Mouse (Mus musculus) midbrain, embryonic 15.5 days (tissue): ENCODE measurements at regions not wholly inside any gene's neighbourhood (a gene's known extent, or its start where the extent isn't known, plus 50 kb on each side); places are given as distances from the start of the nearest gene placed in this dataset.
A peak's percentile ranks its signal among the peaks of the same experiment; 100 is the strongest.

Experiments
- ATAC-seq: fragments of 200-750 bp; cut with Nextera tagmentation; replicated peaks from 2 replicates; pipeline ENCODE4 v1.8.0; 2017; ENCODE audit warnings: moderate TSS enrichment
- H3K27ac ChIP-seq: fragments of 300-500 bp; sonication (generic); 2 replicates; pipeline ENCODE4 v1.5.1; 2015; ENCODE audit warnings: mild to moderate bottlenecking, inconsistent platforms
- H3K27me3 ChIP-seq: fragments of 300-500 bp; sonication (generic); replicated peaks from 2 replicates; pipeline ENCODE4 v1.6.1; 2015; ENCODE audit warnings: inconsistent platforms
- H3K36me3 ChIP-seq: fragments of 300-500 bp; sonication (generic); replicated peaks from 2 replicates; pipeline ENCODE4 v1.6.1; 2015; ENCODE audit warnings: inconsistent platforms
- H3K4me1 ChIP-seq: fragments of 300-500 bp; sonication (generic); 2 replicates; pipeline ENCODE4 v1.6.1; 2015; ENCODE audit warnings: inconsistent platforms
- H3K4me2 ChIP-seq: fragments of 300-500 bp; sonication (generic); 2 replicates; pipeline ENCODE4 v1.6.1; 2015; ENCODE audit warnings: inconsistent platforms, mild to moderate bottlenecking, moderate library complexity
- H3K4me3 ChIP-seq: fragments of 300-500 bp; sonication (generic); 2 replicates; pipeline ENCODE4 v1.5.1; 2015; ENCODE audit warnings: mild to moderate bottlenecking, inconsistent platforms
- H3K9ac ChIP-seq: fragments of 300-500 bp; sonication (generic); 2 replicates; pipeline ENCODE4 v1.6.1; 2015; ENCODE audit warnings: mild to moderate bottlenecking, inconsistent platforms
- H3K9me3 ChIP-seq: fragments of 300-500 bp; sonication (generic); 2 replicates; pipeline ENCODE4 v1.6.1; 2016; ENCODE audit warnings: inconsistent platforms
- WGBS: fragments of 180-500 bp; shearing (Covaris S2); methylation state at CpG from one replicate; pipeline ENCODE4 v1.1.7; 2015; ENCODE audit warnings: mixed read lengths; 5-methylcytosine and 5-hydroxymethylcytosine counted together

DNA sequence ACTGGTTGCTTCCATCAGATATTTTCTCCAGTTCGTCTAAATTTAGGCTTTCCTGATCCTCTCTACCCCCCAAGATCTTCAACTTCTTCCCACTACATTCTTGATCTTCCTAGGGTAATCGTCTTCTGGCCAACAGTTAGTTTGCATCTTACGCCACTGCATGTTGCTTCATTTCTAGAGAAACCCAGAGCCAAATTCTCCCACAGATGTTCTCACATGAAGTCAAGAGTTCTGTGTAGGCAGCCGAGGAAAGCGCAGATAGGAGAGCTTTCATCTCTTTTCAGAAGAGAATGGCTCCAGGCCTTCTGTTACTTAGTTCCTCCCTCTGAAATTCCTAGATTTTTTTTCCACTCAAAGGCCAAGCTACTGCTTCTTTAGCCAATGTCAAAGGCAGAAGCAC lies 179.9 kb downstream of the Fgf10 start:
- H3K9me3 ChIP-seq = no peaks in the 10 kb centered on the region
- H3K4me2 ChIP-seq = no peak overlapping the region
- H3K4me1 ChIP-seq = no peaks in the 10 kb centered on the region
- no peak overlapping the region for H3K4me3 ChIP-seq
- H3K27me3 ChIP-seq = no peaks in the 10 kb centered on the region
- H3K9ac ChIP-seq = no peak overlapping the region
- H3K27ac ChIP-seq = no peak overlapping the region
- 92% methylated on average over 5 of the region's 5 CpGs for WGBS
- no peak for ATAC-seq
- no peaks in the 10 kb centered on the region for H3K36me3 ChIP-seq

DNA sequence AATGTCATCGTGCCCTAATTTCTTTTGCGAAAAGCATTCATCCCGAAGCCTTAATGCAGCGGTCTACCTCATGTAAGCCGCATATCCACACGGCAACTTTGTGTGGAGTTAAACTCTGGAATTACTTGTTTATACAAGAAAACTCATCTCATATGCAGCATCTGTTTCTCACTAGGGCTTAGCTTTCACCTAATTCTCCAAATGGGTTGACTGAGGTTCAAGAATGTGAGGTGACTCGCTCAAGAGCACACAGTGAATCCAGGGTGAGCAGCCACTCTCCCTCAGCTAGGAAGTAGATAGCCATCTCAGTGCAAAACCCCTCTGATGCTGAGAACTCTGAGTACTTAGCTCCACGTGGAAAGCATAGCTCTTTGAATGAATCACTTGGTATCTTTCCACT lies 181.1 kb downstream of the Fgf10 start:
- Histone ChIP-seq H3K4me3 (no peak overlapping the region), H3K27ac (no peak overlapping the region), H3K9ac (no peak overlapping the region), H3K27me3 (no peaks in the 10 kb centered on the region), H3K9me3 (no peaks in the 10 kb centered on the region), H3K36me3 (no peaks in the 10 kb centered on the region), H3K4me1 (no peaks in the 10 kb centered on the region), H3K4me2 (no peak overlapping the region)
- WGBS = 86% methylated on average over 8 of the region's 8 CpGs
- no peak for ATAC-seq

DNA sequence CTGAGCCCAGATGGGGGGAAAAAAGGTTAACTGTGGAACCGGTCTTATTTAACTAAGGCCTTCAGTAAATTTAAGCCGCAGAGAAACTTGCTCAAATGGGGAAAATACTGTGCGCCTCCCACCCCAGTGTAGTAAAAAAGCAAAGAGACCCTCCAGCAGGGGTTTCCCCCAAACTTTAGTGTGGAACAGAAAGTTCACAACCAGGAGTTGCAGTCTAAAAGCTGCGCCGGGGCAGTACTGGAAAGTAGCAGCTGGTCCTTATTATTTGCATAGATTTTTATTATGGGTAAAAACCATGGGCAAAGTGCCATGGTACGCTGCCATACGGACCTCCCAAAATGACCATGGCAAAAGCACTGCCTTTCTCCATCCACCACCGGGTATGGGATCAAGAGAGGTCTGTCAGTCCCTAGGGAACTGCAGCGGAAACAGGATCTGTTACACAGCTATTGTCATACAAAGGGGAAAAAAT lies 216.8 kb downstream of the Fgf10 start:
- Histone ChIP-seq H3K9ac (no peak overlapping the region), H3K9me3 (no peaks in the 10 kb centered on the region), H3K4me3 (no peak overlapping the region), H3K4me2 (no peak overlapping the region), H3K36me3 (no peaks in the 10 kb centered on the region), H3K27ac (no peak overlapping the region), H3K27me3 (no peaks in the 10 kb centered on the region), H3K4me1 (no peaks in the 10 kb centered on the region)
- ATAC-seq = peak; percentile 71; the same call in 1 of the 2 replicates
- WGBS = 50% methylated on average over 9 of the region's 9 CpGs

DNA sequence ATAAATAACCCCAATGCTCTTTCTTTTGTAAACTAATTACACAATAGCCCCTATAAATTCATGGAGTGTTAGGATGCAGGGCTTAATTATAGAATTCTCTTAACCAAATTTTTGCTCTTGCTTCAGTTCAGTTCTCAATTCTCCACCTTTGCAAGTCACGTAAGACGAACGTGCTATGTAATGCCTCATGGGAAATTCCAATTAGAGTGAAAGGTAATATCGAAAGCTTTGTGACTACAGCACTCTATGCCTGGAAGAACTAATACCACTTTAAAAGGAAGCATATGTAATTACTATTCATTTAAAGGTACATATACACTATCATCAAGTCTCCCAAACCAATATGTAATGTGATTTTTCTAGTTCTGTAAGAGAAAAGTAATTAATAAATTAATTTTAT lies 225.5 kb downstream of the Fgf10 start:
- H3K27ac ChIP-seq = no peak overlapping the region
- WGBS = 86% methylated on average over 4 of the region's 4 CpGs
- no peak overlapping the region for H3K4me2 ChIP-seq
- H3K9me3 ChIP-seq = no peaks in the 10 kb centered on the region
- no peak overlapping the region for H3K4me3 ChIP-seq
- H3K9ac ChIP-seq = no peak overlapping the region
- no peak for ATAC-seq
- H3K4me1 ChIP-seq = no peaks in the 10 kb centered on the region
- no peaks in the 10 kb centered on the region for H3K36me3 ChIP-seq
- no peaks in the 10 kb centered on the region for H3K27me3 ChIP-seq

DNA sequence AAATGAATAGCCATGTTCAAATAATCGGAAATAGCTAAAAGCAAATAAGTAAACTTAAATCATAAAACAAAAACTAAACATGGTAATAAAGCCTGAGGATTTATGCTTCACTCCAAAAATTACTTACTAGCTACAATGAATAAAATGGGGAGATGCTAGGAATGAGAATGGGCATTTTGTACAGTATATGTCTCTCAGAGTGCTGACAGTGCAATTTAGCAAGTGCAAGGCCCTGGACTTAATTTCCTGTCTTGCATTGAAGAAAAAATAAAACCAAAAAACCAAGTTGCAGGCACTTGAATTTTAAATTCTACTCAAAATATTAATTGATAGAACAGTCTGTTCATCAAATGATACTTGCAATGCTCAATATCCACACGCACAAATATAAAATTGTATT lies 232.4 kb downstream of the Fgf10 start:
- Histone ChIP-seq H3K9me3 (no peaks in the 10 kb centered on the region), H3K4me2 (no peak overlapping the region), H3K27me3 (no peaks in the 10 kb centered on the region), H3K27ac (no peak overlapping the region), H3K4me1 (no peaks in the 10 kb centered on the region), H3K4me3 (no peak overlapping the region), H3K9ac (no peak overlapping the region), H3K36me3 (no peaks in the 10 kb centered on the region)
- no peak for ATAC-seq
- WGBS = 94% methylated on average over 2 of the region's 2 CpGs

DNA sequence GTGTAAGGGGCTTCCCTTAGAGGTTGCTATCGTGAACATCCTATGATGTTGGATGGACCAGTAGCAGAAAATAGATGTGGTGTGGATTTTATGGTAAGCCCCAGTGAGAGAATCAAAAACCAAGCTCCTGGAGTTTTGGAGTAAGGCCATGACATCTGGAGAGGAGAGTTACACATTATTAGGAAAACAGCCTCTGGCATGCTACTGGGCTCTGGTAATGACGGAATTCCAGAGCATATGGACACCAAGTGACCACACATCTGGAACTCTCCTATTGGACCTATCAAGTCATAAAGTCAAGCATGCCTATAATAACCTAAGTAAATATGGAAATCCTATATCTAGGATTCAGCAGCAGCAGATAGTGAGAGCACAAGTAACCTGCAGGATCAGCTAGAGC lies 240.8 kb downstream of the Fgf10 start:
- Histone ChIP-seq H3K27ac (no peak overlapping the region), H3K4me1 (no peaks in the 10 kb centered on the region), H3K36me3 (no peaks in the 10 kb centered on the region), H3K9me3 (no peaks in the 10 kb centered on the region), H3K9ac (no peak overlapping the region), H3K4me3 (no peak overlapping the region), H3K4me2 (no peak overlapping the region), H3K27me3 (no peaks in the 10 kb centered on the region)
- WGBS = 89% methylated on average over 2 of the region's 2 CpGs
- ATAC-seq = no peak

DNA sequence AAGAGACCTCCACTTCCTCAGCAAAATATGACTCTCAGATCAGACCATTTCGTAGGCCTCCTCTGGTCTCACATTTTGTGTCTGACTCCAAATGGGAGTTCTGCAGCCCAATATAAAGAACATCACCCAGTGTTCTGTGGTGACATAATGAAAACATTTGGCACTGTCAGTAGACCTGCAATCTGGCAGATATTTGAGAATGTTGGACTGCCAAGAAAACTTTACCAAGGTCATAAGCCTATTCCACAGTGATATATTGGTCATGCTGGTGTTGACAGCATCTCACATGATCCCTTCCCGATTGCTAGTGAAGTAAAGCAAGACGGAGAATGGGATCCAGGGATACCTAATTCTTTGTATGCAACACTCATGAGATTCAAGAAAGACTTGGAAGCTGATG lies 271.2 kb downstream of the Fgf10 start:
- ATAC-seq = no peak
- no peaks in the 10 kb centered on the region for H3K27me3 ChIP-seq
- no peak overlapping the region for H3K4me3 ChIP-seq
- no peaks in the 10 kb centered on the region for H3K9me3 ChIP-seq
- no peak overlapping the region for H3K4me2 ChIP-seq
- no peaks in the 10 kb centered on the region for H3K4me1 ChIP-seq
- no peak overlapping the region for H3K9ac ChIP-seq
- WGBS = 84% methylated on average over 3 of the region's 3 CpGs
- no peak overlapping the region for H3K27ac ChIP-seq
- H3K36me3 ChIP-seq = no peaks in the 10 kb centered on the region

DNA sequence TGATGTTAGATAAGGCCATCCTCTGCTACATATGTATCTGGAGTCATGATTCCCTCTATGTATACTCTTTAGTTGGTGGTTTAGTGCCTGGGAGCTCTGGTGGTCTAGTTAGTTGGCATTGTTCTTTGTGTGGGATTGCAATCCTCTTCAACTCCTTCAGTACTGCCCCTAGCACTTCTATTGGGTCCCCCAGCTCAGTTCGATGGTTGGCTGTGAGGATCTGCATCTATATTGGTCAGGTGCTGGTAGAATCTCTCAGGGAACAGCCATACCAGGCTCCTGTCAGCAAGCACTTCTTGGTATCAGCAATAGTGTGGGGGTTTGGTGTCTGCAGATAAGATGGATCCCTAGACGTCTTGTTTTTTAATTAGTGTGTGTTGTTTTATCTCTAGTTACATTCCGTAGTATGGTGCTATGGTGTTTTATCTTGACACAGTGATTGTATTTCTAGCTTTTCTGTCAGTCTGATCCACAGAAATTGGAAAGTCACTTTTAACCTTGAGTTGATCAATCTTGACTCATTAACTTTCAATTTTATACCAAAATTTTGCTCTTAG lies 296.6 kb downstream of the Fgf10 start:
- ATAC-seq = no peak
- 87% methylated on average over 3 of the region's 3 CpGs for WGBS
- no peak overlapping the region for H3K27ac ChIP-seq
- H3K27me3 ChIP-seq = no peaks in the 10 kb centered on the region
- no peak overlapping the region for H3K9ac ChIP-seq
- no peaks in the 10 kb centered on the region for H3K9me3 ChIP-seq
- H3K4me3 ChIP-seq = no peak overlapping the region
- no peak overlapping the region for H3K4me2 ChIP-seq
- no peaks in the 10 kb centered on the region for H3K36me3 ChIP-seq
- no peaks in the 10 kb centered on the region for H3K4me1 ChIP-seq

DNA sequence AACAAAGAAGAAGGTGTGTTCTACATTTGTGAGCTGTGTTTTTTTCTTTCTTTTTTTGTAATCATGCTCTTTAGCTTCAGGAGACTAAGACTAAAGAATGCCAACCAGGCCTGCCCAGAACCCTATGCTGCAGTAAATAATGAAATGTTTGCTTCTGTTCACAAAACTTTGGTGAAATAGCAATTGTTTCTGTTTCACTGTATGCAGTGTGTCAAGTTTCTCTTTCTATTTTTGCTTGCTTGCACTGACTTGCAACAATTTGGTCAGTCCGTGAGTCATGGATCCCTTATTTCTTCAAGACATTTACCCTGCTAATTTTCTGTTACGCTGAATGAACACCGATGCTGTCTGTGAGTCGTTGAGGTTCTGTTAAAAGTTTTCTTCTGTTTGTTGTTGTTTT lies 298.1 kb downstream of the Fgf10 start:
- no peaks in the 10 kb centered on the region for H3K36me3 ChIP-seq

DNA sequence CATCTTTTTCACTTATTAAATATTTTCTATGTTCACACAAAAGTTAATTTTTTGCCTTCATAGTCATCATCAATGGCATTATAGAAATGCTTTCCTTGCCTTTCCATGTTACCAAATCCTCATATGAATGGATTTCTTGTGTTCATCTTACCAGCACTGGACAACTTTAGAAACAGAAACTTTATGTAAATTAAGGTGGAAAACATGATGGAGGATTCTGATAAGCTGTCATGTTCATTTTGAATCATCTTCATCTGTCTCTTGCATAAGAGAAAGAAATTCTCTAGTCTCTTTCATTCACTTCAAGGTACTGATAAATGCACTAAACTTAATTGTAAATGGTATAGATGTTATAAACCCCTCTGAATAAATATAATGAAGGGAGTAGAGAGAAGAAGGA lies 305.4 kb downstream of the Fgf10 start:
- Histone ChIP-seq H3K4me3 (no peak overlapping the region), H3K4me1 (no peaks in the 10 kb centered on the region), H3K9me3 (no peaks in the 10 kb centered on the region), H3K27ac (no peak overlapping the region), H3K9ac (no peak overlapping the region), H3K36me3 (no peaks in the 10 kb centered on the region), H3K4me2 (no peak overlapping the region), H3K27me3 (no peaks in the 10 kb centered on the region)
- no peak for ATAC-seq

More for the DNA sequence above, 298.1 kb downstream of the Fgf10 start:
- Histone ChIP-seq H3K9me3 (no peaks in the 10 kb centered on the region), H3K27me3 (no peaks in the 10 kb centered on the region), H3K4me3 (no peak overlapping the region), H3K9ac (no peak overlapping the region), H3K4me2 (no peak overlapping the region), H3K27ac (no peak overlapping the region), H3K4me1 (no peaks in the 10 kb centered on the region)
- WGBS = 94% methylated on average over 4 of the region's 4 CpGs
- no peak for ATAC-seq

DNA sequence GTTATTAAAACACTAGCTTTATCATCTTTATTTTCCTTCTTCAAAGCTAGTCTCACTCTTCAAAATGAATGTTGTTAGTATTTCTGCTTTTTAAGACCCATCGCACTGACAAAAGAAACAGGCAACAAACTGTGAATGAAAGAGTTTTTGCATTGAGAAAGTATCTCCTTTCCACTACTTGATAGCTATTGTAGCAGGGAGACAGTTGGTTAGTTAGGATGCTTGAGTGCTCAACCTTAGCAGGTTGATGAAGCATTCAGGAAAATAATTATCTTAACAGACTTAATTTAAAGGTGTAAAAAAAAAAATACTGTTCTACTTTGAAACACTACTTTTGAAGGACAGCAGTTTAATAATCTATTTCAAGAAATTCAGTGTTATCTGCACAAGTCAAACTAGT lies 305.9 kb downstream of the Fgf10 start:
- H3K36me3 ChIP-seq = no peaks in the 10 kb centered on the region
- H3K4me3 ChIP-seq = no peak overlapping the region
- 69% methylated on average over 1 of the region's 1 CpGs for WGBS
- H3K27ac ChIP-seq = no peak overlapping the region
- H3K4me1 ChIP-seq = no peaks in the 10 kb centered on the region
- H3K27me3 ChIP-seq = no peaks in the 10 kb centered on the region
- no peaks in the 10 kb centered on the region for H3K9me3 ChIP-seq
- ATAC-seq = no peak
- no peak overlapping the region for H3K4me2 ChIP-seq
- H3K9ac ChIP-seq = no peak overlapping the region

DNA sequence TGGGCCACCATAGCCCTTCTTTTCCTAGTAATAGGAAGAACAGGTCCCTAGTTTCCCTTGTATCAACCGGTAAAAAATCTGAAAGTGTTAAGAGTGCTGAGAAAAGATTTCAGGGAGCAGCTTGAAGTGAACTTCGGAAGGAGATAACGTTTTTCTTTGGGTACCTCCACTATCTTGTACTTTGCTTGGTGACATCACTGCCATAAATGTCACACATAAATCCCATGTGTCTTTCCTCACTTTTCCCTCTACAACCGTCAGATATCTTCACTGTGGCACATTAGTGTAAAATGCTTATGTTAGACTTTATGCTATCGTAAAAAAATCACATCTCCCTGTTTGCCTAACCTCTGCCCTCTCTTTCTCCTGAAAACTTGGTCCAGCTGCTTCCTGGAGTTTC lies 309.9 kb downstream of the Fgf10 start:
- no peak overlapping the region for H3K4me2 ChIP-seq
- no peaks in the 10 kb centered on the region for H3K27me3 ChIP-seq
- H3K36me3 ChIP-seq = no peaks in the 10 kb centered on the region
- H3K9me3 ChIP-seq = no peaks in the 10 kb centered on the region
- WGBS = 85% methylated on average over 5 of the region's 5 CpGs
- no peak for ATAC-seq
- H3K4me3 ChIP-seq = no peak overlapping the region
- no peaks in the 10 kb centered on the region for H3K4me1 ChIP-seq
- H3K27ac ChIP-seq = no peak overlapping the region
- no peak overlapping the region for H3K9ac ChIP-seq

DNA sequence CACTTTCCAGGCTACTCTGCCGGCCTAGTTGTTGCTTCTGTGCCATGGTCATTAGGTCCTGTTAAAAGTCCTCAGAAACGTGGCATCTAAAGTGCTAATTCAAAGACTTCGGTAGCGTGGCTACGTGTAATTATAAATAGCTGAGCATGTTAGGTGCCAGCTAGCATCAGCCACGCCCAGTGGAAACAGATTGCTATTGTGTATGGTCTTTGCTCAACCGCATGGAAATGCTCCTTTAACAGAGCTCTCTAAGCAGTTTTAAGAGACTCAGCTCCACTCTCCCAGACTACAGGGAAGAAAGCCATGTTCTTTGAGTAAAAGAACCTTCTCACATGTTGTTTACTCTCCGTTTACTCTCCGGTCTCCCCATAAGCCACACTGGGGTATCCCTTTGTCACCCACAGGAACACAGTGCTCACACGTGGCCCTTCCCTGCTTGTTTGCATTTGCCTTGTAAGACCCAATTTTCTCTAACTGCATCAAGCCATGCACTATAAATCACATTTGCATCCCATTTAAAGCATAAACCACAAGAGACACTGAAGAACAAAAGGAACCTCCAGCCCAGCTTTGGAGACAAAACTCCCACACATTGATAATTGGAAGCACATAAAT lies 311.7 kb downstream of the Fgf10 start:
- H3K9ac ChIP-seq = no peak overlapping the region
- H3K9me3 ChIP-seq = no peaks in the 10 kb centered on the region
- H3K4me1 ChIP-seq = no peaks in the 10 kb centered on the region
- H3K4me3 ChIP-seq = no peak overlapping the region
- H3K27me3 ChIP-seq = no peaks in the 10 kb centered on the region
- H3K27ac ChIP-seq = no peak overlapping the region
- no peaks in the 10 kb centered on the region for H3K36me3 ChIP-seq
- no peak for ATAC-seq
- no peak overlapping the region for H3K4me2 ChIP-seq
- 59% methylated on average over 10 of the region's 10 CpGs for WGBS
